Mouse (Mus musculus) spleen, adult 2 months (tissue): ENCODE measurements at regions not wholly inside any gene's neighbourhood (a gene's known extent, or its start where the extent isn't known, plus 50 kb on each side); places are given as distances from the start of the nearest gene placed in this dataset.

ENCODE experiments used
- CTCF ChIP-seq: fragments of 200-500 bp; IDR thresholded peaks from 2 replicates; pipeline ENCODE4 v1.5.1; 2011; ENCODE audit warnings: mild to moderate bottlenecking, inconsistent platforms; ENCODE audit not compliant: insufficient read depth, insufficient read length, insufficient replicate concordance; ENCODE audit errors: extremely low read depth
- POLR2A ChIP-seq: fragments of 200-500 bp; IDR thresholded peaks from 2 replicates; pipeline ENCODE4 v1.6.1; 2011; ENCODE audit warnings: low read depth, low read length, inconsistent platforms

DNA sequence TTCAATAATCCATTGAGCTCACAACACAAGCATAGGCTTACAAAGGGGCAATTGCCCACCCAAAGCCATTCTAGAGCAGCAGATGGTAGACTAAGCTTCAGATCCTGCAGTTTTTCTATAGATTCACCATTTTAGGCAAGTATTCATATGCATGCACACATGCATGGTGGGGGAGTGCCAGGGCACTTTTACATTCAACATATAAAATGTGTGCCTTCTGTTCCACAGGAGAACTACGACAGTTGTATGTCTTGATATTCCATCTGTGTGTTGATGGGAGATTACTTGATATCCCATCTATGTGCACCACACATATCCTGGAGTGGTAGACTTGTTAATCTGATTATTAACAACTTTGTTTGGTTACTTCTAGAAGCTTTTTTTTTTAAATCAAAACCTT, 334.0 kb downstream of the Lrig3 start:
- TF ChIP-seq POLR2A (no peak), CTCF (no peak)
